Mouse (Mus musculus) thymus, adult 2 months (tissue): ENCODE measurements around the gene Gm20521. TPM values are rescaled to one million over a fixed set of nuclear protein-coding genes. Genes with fewer than 3 reads are reported as not detected.

Source experiments
- DNase-seq: peaks from one replicate; pipeline ENCODE4 v3.0.0; 2021
- H3K27ac ChIP-seq: fragments of 200-500 bp; 2 replicates; pipeline ENCODE4 v1.5.1; 2012; ENCODE audit warnings: low read length, control low read depth; ENCODE audit not compliant: control insufficient read depth, insufficient read depth
- H3K27me3 ChIP-seq: fragments of 200-500 bp; 2 replicates; pipeline ENCODE4 v1.6.1; 2012; ENCODE audit warnings: mild to moderate bottlenecking, low read length, moderate library complexity, mixed read lengths; ENCODE audit not compliant: control insufficient read depth, insufficient read depth
- H3K36me3 ChIP-seq: fragments of 200-500 bp; 2 replicates; pipeline ENCODE4 v1.6.1; 2012; ENCODE audit warnings: mild to moderate bottlenecking, low read length, moderate library complexity; ENCODE audit not compliant: control insufficient read depth, insufficient read depth
- H3K4me1 ChIP-seq: fragments of 200-500 bp; replicated peaks from 2 replicates; pipeline ENCODE4 v1.6.1; 2012; ENCODE audit warnings: low read length; ENCODE audit not compliant: control insufficient read depth, insufficient read depth
- H3K4me3 ChIP-seq: fragments of 200-500 bp; 2 replicates; pipeline ENCODE4 v1.5.1; 2012; ENCODE audit warnings: mild to moderate bottlenecking, low read length, control low read depth, moderate library complexity; ENCODE audit not compliant: control insufficient read depth, insufficient read depth
- CTCF ChIP-seq: fragments of 200-500 bp; IDR thresholded peaks from 2 replicates; pipeline ENCODE4 v1.5.1; 2012; ENCODE audit warnings: mild to moderate bottlenecking, control low read depth, low read length, moderate library complexity, borderline replicate concordance; ENCODE audit not compliant: control insufficient read depth, poor library complexity, insufficient read depth; ENCODE audit errors: extremely low read depth
- POLR2A ChIP-seq: fragments of 200-500 bp; IDR thresholded peaks from 2 replicates; pipeline ENCODE4 v1.6.1; 2012; ENCODE audit warnings: mild to moderate bottlenecking, low read length, control low read depth, moderate library complexity; ENCODE audit not compliant: control insufficient read depth, poor library complexity, insufficient read depth; ENCODE audit errors: extremely low read depth
- WGBS: fragments of 180-500 bp; shearing (Covaris S2); methylation state at CpG from one replicate; pipeline ENCODE4 v1.1.7; 2018; 5-methylcytosine and 5-hydroxymethylcytosine counted together
- polyA plus RNA-seq: library from polyadenylated mRNA; depleted of rRNA; stranded (reverse); fragments of >200 nt; gene quantifications from 2 replicates; pipeline ENCODE4 v1.2.3, GENCODE M21; 2012

Gm20521 gene
- polyA plus RNA-seq, 1 experiment, result 1.9 TPM

GRCm38 (mm10) chr14:54870861-54871260 is 12.4 kb upstream of the Gm20521 start, which contains the start of gene Homez:
Gene Homez, minus strand, starts transcription at chr14:54870961.
- no peak within 1 kb of the TSS for H3K27ac ChIP-seq
- DNase-seq, result no peak
- TF ChIP-seq POLR2A (no peak), CTCF (no peak)
- H3K4me3 ChIP-seq, result no peak within 1 kb of the TSS
- H3K36me3 ChIP-seq, result no peaks in the 10 kb centered on the region
- H3K27me3 ChIP-seq, result no peaks in the 10 kb centered on the region; the same call in 1 of the 2 replicates
- peaks cover 5% of the 10 kb centered on the region for H3K4me1 ChIP-seq
- WGBS, result 94% methylated on average over 5 of the region's 5 CpGs

GRCm38 (mm10) chr14:54874165-54874564 is 9.1 kb upstream of the Gm20521 start:
- 97% methylated on average over 3 of the region's 3 CpGs for WGBS
- Histone ChIP-seq H3K4me1 (peaks cover 8% of the 10 kb centered on the region), H3K27me3 (no peaks in the 10 kb centered on the region; the same call in 1 of the 2 replicates), H3K27ac (no peak overlapping the region), H3K4me3 (no peak overlapping the region), H3K36me3 (no peaks in the 10 kb centered on the region)
- DNase-seq, result no peak
- TF ChIP-seq CTCF (no peak), POLR2A (no peak)

GRCm38 (mm10) chr14:54875844-54876538 is 7.2 kb upstream of the Gm20521 start:
- no peaks in the 10 kb centered on the region; the same call in 1 of the 2 replicates for H3K27me3 ChIP-seq
- no peak overlapping the region for H3K27ac ChIP-seq
- peak overlapping the region; percentile 56 for H3K4me3 ChIP-seq
- H3K4me1 ChIP-seq, result peaks cover 8% of the 10 kb centered on the region
- no peak for DNase-seq
- WGBS, result 8% methylated on average over 36 of the region's 36 CpGs
- H3K36me3 ChIP-seq, result no peaks in the 10 kb centered on the region
- no peak for TF ChIP-seq CTCF
- no peak for TF ChIP-seq POLR2A

- DNase-seq, result peak; percentile 80
- under 1% methylated on average over 72 of the region's 72 CpGs for WGBS
- H3K36me3 ChIP-seq, result no peaks in the 10 kb centered on the region
- no peak overlapping the region for H3K27ac ChIP-seq
- H3K4me3 ChIP-seq, result peak overlapping the region; percentile 56
- H3K4me1 ChIP-seq, result peaks cover 8% of the 10 kb centered on the region
- TF ChIP-seq POLR2A (0 out of 2 replicates have a peak, but pooled peaks have one; percentile 12), CTCF (no peak)
- H3K27me3 ChIP-seq, result no peaks in the 10 kb centered on the region; the same call in 1 of the 2 replicates
Observed at GRCm38 (mm10) chr14:54876539-54877047, 6.6 kb upstream of the Gm20521 start.

GRCm38 (mm10) chr14:54877048-54877715 is 6.1 kb upstream of the Gm20521 start, which contains the start of gene Ppp1r3e:
Gene Ppp1r3e, minus strand, starts transcription at chr14:54877550.
- TF ChIP-seq CTCF, result no peak
- TF ChIP-seq POLR2A, result no peak

GRCm38 (mm10) chr14:54884022-54884712 is 926 bp downstream of the Gm20521 start:
- H3K4me3 ChIP-seq, result peak overlapping the region; percentile 45
- H3K27ac ChIP-seq, result peak overlapping the region; percentile 19; the same call in 1 of the 2 replicates
- 75% methylated on average over 21 of the region's 21 CpGs for WGBS
- H3K4me1 ChIP-seq, result peaks cover 22% of the 10 kb centered on the region
- no peak for DNase-seq
- TF ChIP-seq POLR2A, result no peak
- no peak for TF ChIP-seq CTCF
- no peaks in the 10 kb centered on the region for H3K27me3 ChIP-seq
- H3K36me3 ChIP-seq, result no peaks in the 10 kb centered on the region

More at GRCm38 (mm10) chr14:54877048-54877715, 6.1 kb upstream of the Gm20521 start, which contains the start of gene Ppp1r3e:
- H3K36me3 ChIP-seq, result no peaks in the 10 kb centered on the region
- peak within 1 kb of the TSS; percentile 56 for H3K4me3 ChIP-seq
- no peaks in the 10 kb centered on the region; the same call in 1 of the 2 replicates for H3K27me3 ChIP-seq
- under 1% methylated on average over 61 of the region's 61 CpGs for WGBS
- DNase-seq, result peak; percentile 63
- peaks cover 8% of the 10 kb centered on the region for H3K4me1 ChIP-seq
- H3K27ac ChIP-seq, result no peak within 1 kb of the TSS
